Mouse (Mus musculus) v-Abl transformed pro-B cells (cell line): ENCODE results near the gene Palm3.
"Not testable (repeated sequence)": the region's sequence is repeated elsewhere in the genome, so short reads cannot be mapped to it uniquely, and the experiment has no call there.

Experiments
- in situ Hi-C, 2 experiments: fragments of 400-800 bp; cut with MboI; formaldehyde crosslinking; loops; one replicate each; pipeline ENCODE4 v1.15.1; 2025; ENCODE audit not compliant: unreplicated experiment in 2 of 2

The Palm3 gene

DNA sequence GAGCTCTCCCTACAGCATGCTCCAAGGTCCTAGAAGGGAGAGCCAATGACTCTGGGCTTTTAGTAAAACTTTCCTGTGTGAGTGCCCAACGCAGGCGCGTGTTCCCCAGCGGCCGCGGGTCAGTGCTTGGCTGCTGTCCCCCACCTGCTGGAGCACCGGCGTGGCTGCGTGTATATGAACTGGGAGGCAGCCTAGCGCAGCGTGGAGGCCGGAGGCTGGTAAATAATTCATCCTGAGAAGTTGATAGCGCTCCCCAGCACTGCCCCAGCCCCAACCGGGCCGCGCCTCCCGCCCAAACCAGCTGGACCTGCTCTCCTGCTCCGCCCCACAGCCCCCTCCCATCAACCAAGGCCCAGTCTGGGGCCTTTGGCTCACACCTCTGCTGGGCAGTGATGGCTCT, at the start of gene Palm3:
Palm3 (plus strand) TSS at position 376 of the 400 bp plus-strand sequence.
- in situ Hi-C loops = no loop called here

- in situ Hi-C loops = no loop called here
Measured at GRCm38 (mm10) chr8:83971661-83972060, 49.6 kb upstream of the Palm3 start.

DNA sequence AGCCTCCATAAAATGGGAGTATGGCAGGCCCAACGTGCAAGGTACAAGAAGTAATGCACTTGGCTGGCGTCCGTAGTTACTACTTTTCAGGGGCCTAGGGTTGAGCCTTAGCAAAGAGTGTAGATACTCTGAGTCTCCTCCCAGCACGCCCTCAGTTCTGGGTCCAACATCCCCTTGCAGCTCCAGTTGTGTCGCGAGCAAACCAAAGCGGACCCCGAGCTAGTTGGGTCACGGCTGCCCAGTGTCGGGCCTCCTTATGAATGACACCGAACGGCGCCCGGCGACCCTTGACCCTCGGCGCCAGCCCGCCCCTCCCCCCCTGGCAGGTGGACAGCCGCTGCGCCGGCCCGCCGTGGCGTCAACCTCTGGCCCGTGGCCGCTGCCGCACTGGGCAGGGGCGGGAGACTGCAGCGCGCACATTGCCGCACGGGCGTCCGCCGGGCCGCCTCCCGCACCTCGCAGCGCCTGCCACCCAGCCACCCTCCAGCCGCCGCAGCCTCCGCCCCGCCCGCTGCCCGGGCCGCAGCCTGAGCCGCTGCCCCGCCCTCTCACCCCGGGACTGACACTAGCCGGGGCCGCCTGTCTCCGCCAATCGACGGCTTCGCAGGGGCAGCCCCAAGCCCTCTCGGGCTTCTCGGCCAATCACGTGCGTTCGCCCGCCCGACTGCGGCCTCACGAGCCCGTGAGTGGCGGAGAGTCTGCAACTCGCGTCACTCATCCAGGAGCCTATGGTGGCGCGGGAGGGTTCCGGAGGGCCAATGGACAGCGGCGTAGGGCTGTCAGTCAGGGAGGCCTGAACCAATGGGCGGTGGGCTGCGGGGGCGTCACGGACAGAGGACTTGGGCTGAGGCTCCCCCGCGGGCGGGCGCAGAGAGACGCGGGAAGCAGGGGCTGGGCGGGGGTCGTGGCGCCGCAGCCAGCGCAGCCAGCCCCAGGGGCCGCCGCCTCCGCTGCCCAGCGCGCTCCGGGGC, 48.8 kb upstream of the Palm3 start, which contains the start of gene Prkaca:
Prkaca (plus strand) TSS at position 844 of the 971 bp plus-strand sequence.
- in situ Hi-C loops = no loop called here

DNA sequence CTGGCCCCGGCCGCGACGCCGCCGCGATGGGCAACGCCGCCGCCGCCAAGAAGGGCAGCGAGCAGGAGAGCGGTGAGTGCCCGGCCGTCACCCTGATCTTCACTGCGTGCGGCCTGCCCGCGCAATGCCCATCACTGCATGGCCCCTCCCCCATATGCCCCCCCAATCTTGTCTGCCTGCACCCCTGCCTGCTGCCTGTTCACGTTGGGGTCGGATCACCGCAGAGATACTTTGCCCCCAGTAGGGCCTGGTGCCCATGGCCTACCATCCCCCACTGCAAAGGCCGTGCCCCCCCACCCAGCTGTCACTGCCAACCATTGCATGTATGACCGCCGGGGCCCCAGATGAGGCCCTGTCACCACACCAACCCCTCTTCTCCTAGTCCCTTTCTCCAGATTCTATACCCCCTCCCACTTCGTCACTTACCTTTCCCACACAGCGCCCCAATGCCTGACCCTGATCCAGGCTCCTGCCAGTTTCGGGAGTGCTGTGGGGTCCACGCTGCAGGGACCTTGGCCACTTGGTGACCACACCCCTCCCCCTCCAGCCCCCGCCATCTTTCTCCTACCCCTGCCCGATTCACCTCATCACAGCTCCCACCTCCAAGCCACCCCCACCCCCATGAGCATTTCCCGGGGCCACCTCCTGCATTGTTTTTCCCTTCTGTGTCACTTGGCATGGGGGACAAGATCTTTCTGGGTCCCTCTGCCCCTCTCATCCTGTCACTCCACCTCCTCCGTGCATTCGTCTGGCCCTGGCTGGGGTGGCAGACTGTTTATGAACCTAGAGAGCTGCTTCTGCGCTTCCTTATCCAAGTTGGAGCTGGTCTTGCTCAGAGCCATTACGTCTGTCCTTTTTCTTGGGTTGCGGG, 47.9 kb upstream of the Palm3 start:
- in situ Hi-C loops = no loop called here

DNA sequence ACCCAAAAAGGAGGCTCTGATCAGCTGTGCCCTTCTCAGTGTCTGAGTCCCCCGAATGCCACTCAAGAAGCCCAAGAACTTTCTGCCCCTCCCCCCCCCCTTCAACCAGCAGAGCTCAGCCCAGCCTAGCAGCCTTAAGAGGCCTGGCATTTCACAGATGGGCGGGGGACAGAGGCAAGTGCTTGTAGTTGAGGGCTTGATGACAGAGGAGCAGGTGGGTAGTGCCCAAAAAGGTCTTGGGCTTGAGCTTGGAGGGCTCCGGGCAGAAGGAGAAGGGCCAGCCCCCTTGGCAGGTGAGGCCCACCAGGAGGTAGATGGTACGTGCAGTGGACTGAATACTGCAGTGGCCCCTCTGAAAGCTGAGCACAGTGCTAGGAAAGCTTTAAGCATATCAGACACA, 46.8 kb upstream of the Palm3 start:
- in situ Hi-C loops = no loop called here

DNA sequence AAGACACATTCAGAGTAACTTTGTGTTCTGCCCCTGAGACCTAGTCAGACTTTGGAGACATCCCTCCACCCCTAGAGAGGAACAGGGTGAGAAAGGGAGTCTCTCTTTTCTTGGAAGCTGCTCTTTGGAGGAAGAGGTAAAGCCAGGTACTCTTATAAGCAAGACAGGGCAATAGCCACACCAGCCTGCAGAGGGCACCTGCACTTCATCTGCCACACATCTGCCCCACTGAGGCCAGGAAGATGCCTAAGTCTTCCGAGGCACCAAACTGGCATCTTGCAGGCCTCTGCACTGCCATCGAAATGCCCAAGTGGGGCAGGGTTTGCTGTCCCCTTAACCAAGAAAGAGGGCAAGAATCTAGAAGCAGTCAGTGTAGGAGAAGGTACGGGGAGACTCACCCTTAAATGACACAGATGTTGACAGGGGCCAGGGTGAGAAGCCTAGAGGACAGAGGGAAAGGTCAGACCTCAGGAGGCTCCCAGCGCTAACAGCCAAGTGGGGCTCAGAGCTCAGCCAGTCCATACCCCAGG, 45.1 kb upstream of the Palm3 start:
- in situ Hi-C loops = no loop called here

DNA sequence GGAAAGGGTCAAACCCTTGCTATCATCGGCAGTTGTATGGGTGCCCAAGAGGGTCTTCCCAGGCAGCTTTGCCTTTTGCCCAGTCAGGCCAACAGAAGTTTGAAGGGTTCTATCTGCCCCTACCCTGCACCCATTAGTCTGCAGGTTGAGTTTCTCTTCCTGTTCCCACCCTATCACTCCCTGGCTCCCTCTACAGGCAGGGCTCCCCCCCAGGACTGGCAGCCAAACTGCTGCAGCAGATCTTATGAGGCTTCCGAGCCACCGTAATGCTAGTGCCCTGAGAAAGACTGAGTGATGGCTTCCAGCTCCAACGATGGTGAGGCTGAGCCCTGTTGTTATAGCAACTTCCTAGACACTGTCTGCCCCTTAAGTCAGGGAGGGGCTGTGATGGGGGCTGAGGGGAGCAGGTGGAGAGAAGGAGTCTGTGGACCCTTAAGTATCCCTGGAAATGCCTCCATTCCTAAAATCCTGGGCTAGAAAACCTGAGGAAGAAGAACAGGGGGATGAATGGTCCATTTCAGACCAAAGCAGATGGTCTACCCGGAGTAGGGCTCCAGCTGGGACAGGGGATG, 44.4 kb upstream of the Palm3 start:
- in situ Hi-C loops = no loop called here

DNA sequence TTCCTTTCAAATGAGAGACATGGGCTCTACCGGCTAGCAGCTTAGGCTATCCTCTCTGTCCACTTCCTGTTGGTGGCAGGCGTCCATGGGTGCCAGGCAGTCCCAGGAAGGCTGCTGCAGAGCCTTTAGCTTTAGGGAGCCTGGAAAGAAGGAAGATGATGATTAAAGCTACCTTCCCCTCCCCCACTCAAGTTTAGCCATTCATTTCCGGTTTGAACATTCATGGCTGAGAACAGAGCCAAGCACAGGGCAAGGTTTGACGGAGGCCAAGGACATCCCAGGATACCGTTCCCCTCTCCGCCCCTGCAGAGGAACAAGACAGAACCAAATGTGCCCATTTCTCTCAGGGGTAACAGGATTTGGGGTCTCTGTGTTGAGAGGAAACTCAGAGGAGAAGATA, 43.6 kb upstream of the Palm3 start:
- in situ Hi-C loops = no loop called here

DNA sequence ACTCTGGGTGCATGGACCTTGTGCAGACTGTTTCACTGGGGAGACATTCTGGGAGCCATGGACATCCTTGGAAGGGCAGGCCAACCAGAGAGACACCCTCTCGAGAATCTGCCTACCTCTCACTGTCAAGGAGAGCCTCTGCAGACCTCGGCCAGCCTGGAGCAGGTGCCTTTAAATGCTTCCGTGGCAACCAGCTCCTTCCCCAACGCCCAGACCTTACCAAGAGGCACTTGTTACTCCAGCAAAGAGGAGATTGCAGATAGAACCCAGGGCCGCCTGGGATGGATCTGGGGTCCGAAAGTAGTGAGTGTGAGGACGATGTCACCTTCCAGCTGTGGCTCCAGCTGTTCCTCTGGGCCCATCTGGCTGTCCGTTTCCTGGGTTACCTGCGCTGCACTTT, 43.1 kb upstream of the Palm3 start:
- in situ Hi-C loops = no loop called here

GRCm38 (mm10) chr8:83980250-83980649, 41.0 kb upstream of the Palm3 start:
- in situ Hi-C loops = no loop called here

- in situ Hi-C loops = no loop called here
Measured at GRCm38 (mm10) chr8:83980845-83981244, 40.4 kb upstream of the Palm3 start.

DNA sequence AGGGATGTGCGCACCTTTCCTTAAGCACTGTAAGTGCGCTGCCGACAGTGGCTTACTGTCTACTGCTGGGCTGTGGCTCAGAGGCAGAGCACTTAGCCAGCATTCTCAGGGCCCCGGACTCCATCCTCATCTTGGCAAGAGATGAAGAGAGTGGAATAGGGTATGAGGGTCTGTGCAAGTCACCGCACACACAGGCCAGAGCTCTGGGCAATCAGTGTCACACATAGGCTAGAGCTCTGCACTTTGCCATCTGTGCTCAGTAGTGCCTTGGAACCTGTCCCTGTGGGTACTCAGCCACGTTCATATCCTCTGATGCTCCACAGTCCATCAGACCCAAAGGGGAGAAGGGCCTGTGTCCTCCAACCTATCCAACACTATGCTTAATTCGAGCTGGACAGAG, 39.7 kb upstream of the Palm3 start:
- in situ Hi-C loops = no loop called here

DNA sequence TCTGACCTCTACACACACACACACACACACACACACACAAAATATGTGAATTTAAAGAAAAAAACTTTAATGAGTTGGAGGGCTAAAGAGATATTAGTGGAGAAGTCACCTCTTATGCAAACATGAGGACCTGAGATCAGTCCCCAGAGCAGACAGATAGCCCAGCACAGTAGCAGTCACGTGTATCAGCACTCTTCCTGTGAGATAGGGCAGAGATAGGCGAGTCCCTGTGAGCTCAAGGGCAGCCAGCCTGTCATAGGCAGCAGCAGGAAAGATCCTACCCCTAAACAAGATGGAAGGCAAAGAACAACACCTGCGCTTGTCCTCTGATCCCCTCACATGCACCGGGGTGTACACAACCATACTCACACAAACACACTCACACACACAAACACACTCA, 38.8 kb upstream of the Palm3 start:
- in situ Hi-C loops = no loop called here

DNA sequence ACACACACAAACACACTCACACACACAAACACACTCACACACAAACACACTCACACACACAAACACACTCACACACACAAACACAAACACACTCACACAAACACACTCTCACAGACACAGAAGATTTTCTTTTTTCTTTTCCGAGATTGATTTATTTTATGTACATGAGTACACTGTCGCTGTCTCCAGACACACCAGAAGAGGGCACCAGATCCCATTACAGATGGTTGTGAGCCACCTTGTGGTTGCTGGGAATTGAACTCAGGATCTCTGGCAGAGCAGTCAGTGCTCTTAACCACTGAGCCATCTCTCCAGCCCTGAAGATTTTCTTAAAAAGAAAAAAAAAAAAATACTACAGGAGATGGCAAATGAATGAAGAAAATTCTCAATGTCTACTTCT, 38.0 kb upstream of the Palm3 start:
- in situ Hi-C loops = not testable (repeated sequence)

- in situ Hi-C loops = no loop called here
Measured at GRCm38 (mm10) chr8:83989243-83989642, 32.0 kb upstream of the Palm3 start.

DNA sequence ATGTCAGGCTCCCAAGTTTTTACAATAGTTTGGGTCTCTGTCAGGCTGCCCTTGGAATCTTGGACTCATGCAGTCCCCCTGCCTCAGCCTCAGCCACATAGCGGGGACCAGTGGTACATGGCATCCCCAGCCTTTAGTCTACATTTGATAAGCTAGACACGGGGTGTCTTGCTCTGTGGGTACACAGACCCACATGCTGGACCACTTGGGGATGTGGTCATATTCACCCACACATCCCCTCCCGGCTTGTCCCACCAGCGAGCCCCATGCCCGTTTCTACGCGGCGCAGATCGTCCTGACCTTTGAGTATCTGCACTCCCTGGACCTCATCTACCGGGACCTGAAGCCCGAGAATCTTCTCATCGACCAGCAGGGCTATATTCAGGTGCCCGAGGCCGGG, 31.1 kb upstream of the Palm3 start:
- in situ Hi-C loops = no loop called here

DNA sequence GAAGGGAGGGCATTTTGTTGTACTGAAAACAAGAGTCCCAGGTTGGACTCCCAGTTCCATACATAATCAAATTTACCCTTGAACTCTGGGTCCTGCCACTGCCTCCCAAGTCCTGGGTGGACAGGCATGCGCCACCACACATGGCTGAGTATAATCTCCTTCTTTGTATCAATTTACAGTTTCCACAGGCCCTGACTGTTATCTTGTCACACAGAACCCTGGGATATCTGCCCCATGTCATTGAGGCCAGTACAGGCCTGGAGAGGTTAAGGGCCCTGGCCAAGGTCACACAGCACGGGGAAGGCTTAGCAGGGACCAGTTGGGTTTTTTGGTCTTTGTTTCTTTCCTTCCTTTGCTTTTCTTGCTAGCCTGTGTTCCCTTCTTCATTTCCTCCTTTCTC, 28.8 kb upstream of the Palm3 start:
- in situ Hi-C loops = no loop called here

- in situ Hi-C loops = no loop called here
Measured at GRCm38 (mm10) chr8:83994030-83994429, 27.2 kb upstream of the Palm3 start.

DNA sequence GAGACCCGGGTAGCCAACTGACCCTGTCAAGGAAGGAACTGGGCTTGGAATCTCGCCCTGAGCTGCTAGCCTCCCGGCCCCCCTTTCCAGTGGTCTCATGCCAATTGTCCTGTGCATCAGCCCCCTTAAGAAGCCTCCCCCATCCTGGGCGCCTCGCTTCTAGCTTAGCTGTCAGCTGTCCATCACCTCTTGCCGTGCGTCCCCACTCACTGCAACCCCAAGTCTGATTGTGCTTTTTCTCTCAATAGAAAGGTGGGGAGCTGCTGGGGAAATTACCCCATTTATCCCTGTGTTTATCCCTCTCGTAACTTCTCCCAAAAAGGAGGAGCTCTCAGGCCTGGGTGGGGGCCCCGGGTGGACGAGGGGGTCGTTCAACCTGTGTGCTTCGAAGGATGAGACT, 25.3 kb upstream of the Palm3 start:
- in situ Hi-C loops = no loop called here

DNA sequence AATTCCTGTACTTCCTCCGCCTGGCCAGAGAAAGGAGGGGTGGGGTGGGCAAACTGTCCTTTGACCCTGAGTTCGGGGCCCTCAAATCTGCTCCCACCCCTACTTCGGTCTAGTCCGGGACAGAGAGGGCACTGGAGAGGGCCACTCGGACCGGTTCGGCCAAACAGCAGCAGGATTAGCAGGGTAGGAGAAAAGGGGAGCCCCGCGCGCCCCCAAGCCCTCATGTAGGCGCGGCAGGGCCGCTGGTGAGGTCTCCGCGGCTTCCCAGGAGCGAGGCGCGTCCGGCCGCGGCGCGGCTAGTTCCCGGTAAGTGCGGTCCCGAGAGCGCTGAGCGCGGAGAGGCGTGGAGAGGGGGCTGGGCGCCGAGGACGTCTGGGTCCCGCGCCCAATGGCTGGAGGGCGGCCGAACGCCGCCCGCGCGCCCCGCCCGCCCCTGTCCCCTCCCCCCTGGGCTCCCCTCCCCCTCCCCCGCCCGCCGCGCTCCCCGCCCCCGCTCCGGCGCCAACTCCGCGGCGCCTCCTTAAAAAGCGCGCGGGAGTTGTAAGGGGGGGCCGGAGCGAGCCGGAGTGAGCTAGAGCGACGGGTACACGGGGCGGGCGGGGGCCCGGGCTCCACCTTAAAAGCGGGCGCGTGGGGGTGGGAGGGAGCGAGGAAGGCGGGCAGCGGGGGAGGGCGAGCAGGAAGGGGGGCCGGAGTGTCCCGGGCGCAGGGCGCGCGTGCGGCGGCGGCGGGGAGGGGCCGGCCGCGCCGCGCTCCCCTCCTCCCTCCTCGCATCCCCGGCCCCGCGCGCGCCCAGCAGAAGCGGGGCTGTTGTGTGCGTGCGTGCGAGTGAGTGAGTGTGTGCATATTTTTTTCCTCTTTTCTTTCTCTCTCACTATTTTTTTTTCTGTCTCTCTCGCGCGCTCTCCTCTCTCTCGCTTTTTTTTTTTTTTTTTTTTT, 24.4 kb upstream of the Palm3 start:
- in situ Hi-C loops = no loop called here
